Mouse (Mus musculus): Measurements from ENCODE around the gene Edem3.

GRCm38 (mm10) chr1:151709734-151710022 is 45.5 kb upstream of the Edem3 start:
- TF ChIP-seq CTCF (IDR thresholded peaks at IDR 0.05) (no peak), EP300 (IDR thresholded peaks at IDR 0.05) (no peak)
